Mouse (Mus musculus) cerebellum, adult 9-11 months (tissue): ENCODE data around the gene Itprip.
"Not testable (repeated sequence)": the region's sequence is repeated elsewhere in the genome, so short reads cannot be mapped to it uniquely, and the experiment has no call there.

Source experiments
- DNase-seq: peaks from one replicate; pipeline ENCODE4 v3.0.0; 2022

Gene Itprip

DNA sequence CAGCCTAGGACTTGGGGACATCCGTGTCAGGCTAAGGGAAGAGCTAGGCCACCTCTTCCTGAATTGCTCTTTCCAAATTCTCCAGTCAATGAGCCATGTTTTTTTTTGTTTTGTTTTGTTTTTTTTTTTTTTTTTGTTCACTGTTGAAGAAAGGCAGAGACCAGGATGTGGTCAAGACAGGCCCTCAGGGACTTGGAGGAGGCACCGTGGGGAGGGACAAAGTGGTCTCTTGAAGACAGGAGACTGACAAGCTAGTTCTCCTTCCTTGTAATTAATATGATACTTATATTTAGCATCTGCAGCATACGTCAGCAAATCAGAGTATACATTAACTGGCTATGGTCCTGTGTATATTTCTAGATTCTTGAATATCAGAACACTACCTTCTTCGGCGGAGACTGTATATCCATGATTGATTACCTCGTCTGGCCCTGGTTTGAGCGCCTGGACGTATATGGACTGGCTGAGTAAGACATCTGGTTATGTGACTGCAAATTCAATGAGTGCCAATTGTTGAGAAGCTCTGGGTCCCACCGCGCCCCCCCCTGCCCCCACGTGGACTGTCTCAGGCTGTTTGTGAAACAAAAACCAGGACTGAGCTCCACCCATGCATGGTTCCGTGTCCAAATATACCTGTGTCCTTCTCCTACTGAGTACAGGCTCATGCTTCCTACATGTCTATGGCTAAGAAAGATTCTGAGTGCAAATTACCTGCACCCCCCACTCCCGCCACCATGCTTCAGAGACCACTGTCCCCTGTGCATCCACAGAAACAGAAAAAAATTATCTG, 34.6 kb downstream of the Itprip start:
- no peak for DNase-seq

DNA sequence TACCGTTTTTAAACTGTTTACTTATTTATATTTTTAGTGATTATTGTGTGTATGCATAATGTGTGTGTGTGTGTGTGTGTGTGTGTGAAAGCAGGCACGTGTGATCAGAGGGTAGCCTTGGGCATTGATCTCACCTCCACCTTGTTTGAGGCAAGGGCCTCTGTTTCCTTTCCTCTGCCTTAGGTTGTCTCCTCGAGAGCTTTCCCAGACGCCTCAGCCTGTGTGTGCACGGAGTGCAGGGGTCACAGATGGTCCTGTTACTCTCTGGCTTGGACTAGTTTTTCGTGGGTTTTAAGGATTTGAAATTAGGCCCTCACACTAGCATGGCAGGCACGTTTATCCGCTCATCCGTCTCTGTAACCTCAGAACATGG, 36.2 kb downstream of the Itprip start:
- no peak for DNase-seq

DNA sequence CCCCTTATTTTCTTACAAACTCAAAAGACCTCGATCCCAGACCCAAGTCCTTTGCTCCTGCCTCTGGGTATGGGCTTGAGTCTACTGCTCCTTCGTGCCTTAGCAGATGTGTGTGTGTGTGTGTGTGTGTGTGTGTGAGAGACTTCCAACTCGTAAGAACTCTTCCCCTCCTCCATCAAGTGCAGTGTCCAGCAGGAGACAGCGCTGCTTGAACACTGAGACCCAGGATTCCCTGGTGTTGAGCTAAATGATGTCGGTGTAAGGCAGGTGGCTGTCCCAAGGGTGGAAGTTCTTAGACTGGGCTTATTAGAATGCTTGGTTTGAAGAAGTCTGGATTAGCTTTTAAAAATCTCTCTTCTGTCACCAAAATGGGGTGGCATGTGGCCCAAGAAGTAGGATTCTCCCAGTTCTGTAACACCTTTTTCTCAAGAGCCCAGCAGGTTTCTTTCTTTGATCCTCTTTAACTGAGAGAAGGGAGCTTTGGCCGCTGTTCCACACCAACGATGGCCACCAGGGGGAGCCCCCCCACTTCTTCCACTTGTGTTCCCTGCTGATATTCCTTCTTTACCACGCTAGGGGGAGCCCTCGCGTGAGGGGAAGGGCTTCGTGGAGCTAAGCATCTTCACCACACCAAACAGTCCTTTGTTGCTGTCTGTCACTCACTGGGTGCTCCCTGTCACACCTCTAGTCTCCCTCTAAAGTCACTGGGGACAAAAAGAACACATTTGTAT, 36.8 kb downstream of the Itprip start:
- DNase-seq: peak; percentile 58

DNA sequence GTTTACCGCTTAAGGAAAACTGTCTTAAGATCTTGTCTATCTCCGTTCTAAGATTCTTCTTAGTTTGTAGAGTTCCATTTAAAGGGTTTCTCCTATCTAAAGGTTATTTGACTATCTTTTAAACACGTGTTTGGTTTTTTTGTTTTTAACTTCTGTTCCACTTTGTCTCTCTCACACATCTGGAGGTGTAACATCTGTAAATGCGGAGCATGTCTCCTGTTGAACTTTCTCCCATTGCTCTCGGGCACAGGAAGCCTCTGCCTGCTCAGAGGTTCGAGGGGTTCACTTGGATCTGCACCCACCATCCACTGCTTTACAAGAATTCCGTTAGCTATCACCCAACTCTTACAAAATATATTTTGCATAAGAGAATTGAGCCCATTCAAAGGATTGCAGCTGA, 37.6 kb downstream of the Itprip start:
- DNase-seq: no peak

DNA sequence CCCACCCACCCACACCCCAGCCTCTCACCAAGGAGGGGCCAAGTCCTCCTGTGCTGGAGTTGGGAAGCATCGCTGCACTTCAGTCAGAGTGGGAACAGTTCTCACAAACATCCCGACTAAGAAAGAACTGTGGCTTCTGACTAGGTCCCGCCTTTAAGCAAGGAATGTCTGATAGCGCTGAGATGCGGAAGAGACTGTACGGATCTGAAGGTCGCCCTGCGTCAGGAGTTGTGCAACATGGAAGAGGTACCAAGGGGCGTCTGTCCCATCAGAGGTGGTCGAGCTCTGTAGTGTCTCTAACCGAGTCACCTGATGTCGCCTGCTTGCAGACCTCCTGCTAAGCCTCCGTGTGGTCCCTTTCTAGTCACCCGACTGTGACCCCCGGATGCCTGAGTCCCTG, 42.8 kb downstream of the Itprip start:
- no peak for DNase-seq

DNA sequence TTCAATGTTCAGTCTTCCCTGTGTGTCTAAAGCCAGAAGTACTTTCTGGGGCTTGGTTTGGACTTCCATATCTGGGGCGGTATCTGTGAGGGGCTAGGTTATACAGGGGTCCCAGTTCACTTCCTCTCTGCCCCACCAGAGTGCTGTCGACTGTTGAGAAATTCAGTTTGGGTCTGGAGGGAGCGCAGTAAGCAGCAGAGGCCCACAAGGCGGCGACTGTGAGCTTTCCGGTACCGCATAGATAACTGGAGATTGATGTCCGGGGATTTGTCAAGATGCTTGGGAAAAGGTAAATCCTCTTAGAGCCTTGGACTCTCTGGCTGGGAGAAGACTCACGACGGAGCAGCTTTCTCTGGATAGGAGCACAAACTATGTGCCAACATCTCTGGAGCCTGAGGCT, 47.6 kb downstream of the Itprip start:
- no peak for DNase-seq

DNA sequence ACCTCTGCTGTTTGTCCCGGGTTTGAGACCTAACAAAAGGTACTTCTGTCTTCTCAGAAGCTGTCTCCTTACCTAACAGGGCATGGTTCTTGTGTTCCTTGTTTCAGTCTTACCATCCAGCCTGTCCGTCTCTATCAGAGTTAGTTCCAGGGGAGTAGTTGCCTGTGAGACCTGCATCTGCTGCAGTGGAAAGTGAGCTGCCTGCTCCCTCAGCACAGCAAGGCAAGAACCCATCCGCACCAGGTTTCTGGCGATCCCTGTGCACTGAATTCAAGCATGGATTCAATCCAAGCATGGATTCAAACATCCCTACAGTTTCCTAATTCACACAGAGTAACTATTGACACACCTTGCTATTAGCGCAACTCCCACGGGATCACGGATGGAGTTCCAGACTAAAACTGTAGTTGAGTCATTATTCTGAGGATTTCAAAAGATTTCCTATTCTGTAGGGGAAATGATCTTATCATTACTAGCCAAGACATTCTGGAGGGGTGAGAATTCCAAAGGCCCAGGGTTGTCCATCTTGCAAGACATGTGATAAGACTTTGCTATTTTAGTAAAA, 48.9 kb downstream of the Itprip start:
- no peak for DNase-seq

DNA sequence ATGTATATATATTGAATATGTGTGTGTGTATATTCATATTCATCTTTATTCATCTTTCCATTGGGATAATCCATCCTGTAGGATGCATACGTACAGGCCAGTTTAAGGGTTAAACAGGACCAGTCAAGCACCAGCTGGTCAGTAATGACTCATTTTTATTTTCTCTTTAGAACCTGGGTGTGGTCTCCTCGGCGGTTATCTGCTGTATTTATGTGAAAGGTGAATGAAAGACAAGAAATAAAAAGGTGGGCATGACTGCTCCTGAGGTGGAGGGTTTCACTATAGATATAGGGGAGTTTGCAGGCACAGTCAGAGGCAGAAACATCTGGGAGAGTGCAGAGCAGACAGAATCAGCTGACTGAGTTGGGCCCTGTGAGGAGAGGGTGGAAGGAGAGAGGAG, 49.6 kb downstream of the Itprip start:
- no peak for DNase-seq

DNA sequence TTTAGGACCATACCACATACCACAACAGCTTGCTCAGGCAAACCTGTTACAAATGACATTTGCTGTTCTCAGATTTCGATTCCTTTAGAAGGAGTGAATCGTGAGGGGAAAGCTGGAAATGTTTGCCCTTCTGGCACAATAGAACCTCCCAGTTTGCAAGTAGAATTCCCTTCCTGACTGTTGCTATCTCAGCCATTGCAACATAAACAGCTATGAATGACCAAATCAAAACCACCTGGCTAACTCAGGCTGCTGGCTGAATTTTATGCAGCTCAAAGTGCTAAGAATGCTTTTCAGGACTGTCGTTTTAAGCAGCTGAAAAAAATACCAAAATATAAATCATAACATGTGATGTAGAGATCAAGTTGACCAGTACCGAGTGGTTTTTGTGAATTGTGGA, 50.1 kb downstream of the Itprip start:
- DNase-seq: no peak

DNA sequence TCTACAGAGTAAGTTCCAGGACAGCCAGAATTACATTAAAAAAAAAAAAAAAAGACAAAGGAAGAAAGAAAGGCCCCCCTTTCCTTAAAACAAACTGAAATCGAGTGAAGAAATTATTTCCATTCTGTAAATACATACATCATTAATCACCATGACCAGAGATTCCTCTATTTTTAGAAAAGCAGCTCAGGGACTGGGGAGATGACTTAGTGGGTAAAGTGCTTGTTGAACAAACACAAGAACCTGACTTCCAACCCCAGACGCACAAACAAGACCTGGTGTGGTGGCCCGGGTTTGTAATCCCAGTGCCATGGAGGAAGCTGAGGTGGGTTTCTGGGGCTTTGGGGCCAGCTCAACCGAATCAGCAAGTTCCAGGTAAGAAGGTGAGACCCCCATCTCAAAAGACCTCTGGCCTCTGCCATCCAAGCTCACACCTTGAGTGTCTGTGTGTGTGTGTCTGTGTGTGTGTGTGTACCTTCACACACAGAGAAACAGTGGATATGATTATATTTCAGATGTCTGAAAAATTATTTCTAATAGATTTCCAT, 51.4 kb downstream of the Itprip start:
- DNase-seq: no peak

DNA sequence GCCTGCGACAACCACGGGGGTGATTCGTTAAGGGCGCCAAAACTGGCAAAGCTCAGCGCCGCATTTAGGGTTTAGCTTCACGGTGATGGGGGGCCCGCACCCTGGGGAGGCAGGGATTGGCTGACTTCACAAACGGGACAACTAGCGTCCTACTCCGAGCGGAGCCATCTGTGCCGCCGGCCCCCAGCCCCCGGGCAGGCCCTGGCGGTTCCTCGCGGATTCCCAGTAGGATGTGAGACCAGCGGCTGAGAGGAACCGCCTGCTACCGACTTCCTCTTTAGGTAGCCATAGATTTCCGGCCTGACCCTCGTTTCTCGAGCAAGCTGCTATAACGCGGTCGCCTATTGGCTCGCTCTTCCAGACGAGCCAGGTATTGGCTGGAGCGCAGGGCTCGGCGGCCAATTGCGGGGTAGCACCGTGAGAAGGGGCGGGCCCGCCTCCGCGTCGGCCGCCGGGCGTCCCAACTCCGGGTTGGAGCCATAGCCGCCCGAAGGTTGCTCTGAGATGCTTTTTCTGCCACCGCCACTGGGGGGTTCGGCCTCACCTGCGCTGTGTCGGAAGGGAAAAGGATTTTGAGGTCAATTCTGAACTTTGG, 53.6 kb downstream of the Itprip start, which contains the start of gene Gsto2:
Gene Gsto2, plus strand, starts transcription at position 182 of the 595 bp plus-strand sequence.
- DNase-seq: peak; percentile 97

DNA sequence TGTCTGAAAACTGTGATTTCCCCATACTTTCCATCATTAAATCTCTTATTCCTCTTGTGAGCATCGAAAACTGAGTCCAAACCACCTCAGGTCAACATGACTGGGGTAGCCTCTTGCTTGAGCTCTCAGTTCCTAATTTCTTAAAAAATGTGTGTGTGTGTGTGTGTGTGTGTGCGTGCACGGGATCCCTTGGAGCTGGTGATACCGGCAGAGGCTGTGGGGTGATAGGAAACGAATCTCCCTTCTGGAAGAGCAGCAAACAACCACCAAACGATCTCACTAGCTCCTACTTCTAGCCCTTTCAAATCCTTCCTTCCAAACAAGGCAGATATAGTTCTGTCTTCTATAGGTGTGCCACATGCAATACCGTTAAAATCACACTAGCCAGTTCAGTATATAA, 54.4 kb downstream of the Itprip start:
- DNase-seq: no peak

DNA sequence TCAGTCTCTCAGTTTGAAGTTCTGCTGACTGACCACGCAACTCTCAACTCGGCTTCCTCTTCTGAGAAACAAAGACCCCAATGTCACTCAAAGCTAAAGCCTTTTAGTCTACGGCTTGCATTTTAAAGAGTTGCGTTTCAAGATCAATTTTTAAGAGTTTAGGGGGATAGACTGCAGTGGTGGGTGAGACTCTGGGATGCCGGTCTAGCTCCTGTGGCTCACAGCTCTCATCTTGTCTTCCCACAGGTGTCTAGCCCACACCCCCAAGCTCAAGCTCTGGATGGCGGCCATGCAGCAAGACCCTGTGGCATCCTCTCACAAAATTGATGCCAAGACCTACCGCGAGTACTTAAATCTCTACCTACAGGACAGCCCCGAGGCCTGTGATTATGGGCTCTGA, 55.0 kb downstream of the Itprip start:
- peak; percentile 41 for DNase-seq

DNA sequence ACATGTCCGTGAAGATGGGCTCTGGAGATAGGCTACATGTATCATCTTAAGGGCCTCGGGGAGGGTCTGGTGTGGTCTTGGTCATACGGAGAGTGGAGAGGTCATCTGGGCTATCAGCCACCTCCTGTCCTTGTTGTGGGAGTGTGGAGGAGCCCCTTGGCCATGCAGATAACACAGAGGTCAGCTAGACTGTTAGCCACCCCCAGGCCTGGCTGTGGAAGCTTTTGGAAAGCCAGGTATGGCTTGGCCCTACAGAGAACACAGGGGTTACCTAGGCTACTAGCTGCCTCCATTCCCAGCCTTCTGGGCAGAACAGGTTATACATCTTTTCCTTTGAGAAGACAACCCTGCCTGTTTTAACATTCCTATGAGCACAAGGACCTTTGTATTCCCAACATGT, 56.5 kb downstream of the Itprip start:
- DNase-seq: no peak

DNA sequence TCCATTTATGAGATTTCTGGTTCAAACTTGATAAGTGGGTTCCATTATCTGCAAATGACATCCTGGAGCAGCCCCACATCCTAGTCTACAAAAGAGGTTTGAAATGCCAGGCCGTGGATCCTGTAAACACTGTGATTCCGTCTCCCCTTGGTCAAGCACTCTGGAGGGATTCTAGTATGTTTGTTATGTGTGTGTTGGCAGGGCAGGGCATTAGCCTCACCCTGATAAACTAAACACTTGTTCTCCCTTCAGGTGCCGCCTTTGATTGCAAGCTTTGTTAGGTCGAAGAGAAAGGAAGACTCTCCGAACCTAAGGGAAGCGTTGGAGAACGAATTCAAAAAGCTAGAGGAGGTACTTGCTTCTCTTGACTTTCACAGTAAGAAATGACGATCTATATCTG, 59.9 kb downstream of the Itprip start:
- DNase-seq: no peak

DNA sequence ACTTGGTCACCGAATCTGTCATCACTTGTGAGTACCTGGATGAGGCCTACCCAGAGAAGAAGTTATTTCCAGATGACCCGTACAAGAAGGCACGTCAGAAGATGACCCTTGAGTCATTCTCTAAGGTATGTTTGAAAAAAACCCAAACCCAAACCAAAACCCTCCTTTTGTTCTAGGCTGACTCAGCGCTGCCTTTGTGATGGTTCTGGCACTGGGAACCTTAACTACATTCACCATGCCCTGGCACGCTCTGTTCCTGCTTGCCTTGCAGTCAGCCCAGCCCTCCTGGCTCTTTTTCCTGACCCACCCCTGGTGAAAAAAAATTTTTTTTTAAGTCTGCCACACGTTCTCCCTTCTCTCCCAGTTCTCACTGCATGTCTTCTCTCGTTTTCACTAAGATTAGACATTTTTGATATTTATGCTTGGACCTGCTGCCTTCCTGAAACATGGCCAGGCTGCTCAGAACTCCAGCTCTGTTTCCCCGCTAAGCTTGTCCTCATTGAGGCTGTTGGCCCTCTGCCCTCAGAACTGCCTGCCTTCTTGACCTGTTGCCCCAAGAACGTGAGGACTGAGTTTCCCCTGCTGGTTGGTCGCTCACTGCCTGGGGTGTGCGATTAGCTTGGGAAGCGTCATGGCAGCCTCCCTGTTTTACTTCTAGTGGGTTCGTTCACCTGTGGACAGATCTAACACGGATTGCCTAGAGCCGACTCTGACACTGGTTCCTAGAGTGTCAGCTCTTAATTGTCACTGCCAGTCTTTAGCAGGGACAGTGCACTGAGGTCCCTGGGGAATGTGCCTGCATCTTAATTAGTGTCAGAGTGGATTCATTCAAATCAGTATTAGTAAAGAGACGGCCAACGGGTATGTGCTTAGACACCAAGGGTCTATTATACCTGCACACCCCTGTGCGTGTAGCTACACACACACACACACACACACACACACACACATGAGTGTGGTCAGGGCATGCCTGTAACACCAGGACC, 60.8 kb downstream of the Itprip start:
- DNase-seq: no peak

DNA sequence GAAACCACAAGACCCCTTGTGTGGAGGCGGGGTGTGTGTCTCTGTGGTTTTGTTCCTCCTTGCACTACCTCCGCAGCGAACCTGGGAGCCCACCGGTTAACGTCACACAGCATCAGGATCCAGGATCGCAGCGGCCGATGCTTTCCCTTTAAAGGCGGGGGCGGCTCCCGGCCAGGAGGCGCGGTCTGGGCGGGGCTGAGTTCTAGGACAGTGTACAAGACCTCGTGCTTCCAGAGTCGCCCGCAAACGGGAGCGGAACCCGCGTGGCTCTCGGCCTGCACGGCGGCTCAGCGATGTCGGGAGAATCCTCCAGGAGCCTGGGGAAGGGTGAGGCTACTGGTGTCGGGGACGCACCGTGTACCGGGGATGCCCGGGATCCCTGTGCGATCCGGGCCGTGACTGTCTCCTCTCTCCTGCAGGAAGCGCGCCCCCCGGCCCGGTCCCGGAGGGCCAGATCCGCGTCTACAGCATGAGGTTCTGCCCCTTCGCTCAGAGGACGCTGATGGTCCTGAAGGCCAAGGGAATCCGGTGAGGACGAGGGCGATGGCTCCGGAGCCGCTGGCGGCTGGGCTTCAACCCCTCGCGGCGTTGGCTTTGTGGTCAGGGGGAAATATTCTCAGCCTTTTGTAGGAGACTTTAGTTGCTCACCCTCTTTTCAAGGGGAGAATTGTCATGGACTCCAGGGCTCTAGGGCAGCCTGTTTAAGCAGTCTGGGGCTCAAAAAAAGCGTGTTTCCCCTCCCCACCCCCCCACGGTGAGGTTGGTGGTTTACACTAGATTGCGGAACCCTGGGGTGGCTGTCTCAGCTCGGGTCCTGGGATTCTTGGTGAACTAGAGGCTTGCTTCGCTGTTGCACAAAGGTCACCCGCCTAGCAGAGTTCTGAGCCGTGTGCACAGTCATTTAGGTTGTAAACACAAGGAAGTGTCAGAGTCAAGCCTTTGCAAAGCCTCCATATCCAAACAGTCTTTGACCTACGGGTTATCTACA, 64.0 kb downstream of the Itprip start, which contains the start of gene Gsto1:
Gene Gsto1, plus strand, starts transcription at position 175 of the 988 bp plus-strand sequence.
- peak; percentile 90 for DNase-seq

DNA sequence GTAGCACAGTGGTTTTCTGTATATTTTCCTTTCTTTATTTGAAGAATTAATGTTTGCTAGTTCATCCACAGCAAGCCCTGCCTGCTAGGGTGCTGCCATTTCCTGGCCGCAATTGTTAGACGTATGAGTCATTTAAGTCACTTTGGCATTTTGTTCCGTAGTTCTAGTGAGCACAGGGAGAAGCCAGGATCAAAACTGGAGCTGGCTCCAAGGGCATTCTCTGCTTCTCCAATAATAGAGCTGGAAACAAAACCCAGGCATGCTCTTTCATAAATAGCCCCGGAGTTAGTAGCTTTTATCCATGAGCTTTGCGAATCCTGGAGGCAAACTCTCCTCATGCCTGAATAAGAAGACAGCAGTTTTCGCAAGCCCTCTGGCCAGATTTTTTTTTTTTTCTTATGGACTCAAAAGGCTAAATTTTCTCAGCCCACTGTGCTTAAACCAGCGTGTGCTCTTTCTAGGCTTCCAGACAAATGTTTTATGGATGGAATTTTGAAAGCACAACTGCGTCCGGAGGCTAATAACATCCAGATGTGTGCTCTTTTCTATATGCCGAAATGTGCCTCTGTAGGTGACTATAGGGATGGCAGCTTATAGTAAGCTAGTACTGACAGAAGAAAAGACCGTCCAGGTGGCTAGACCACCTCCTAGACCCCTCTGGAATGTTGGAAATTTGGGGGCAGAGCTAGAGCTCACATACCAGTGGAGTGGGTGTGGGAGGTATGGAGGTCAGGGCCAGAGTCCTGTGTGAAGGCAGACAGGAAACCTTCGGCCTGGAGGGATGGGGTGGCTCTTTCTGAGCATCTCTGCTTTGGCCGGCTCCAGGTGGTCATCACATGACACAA, 64.9 kb downstream of the Itprip start:
- no peak for DNase-seq

DNA sequence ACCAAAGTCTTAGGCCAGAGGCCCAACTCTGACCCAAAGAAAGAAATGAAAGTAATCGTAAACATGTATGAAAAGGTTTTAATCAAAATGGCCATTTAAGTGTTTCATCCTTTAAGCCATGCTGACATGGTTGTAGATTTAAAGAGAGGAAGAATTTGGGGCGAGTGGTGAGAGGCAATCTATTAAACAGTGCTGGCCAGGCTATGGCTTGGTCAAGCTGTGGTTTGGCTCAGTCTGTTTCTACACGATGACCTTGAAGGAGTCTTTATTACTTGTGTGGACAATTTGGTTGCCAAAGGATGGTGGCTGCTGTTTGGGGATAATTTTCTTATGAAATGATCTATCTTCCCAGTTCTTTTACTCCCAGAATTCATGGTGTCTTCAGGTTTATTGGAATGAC, 66.0 kb downstream of the Itprip start:
- DNase-seq: no peak

DNA sequence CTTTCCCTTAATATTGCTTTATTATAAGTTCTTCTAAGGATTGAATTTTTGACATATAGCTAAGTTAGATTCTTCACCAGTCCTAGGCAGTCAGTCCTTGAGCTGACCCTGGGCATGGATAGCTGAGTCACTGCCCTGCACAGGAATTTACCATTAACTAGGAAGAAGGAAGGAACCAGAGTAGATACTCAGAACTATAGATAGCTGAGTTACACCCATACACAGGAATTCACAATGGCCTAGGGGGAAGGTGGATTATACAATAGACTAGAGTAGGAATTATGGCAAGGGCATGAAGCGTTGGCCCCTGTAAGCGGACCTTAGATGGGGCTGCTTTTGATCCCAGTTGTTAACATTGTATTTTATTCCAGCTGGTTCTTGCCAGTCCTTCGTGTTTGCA, 67.0 kb downstream of the Itprip start:
- not testable (repeated sequence) for DNase-seq
